Mouse (Mus musculus) hindbrain, embryonic 12.5 days (tissue): ENCODE measurements around the gene Tmtc1. TPM values are rescaled to one million over a fixed set of nuclear protein-coding genes. Genes with fewer than 3 reads are reported as not detected.

Experiments
- ATAC-seq: fragments of 200-750 bp; cut with Nextera tagmentation; 2 replicates; pipeline ENCODE4 v1.8.0; 2017; ENCODE audit warnings: moderate TSS enrichment; ENCODE audit not compliant: low FRiP score
- H3K27ac ChIP-seq: fragments of 300-500 bp; sonication (generic); 2 replicates; pipeline ENCODE4 v1.5.1; 2016; ENCODE audit warnings: mild to moderate bottlenecking
- H3K27me3 ChIP-seq: fragments of 300-500 bp; sonication (generic); 2 replicates; pipeline ENCODE4 v1.6.1; 2016; ENCODE audit warnings: mild to moderate bottlenecking
- H3K36me3 ChIP-seq: fragments of 300-500 bp; sonication (generic); 2 replicates; pipeline ENCODE4 v1.6.1; 2016; ENCODE audit warnings: mild to moderate bottlenecking
- H3K4me1 ChIP-seq: fragments of 300-500 bp; sonication (generic); 2 replicates; pipeline ENCODE4 v1.6.1; 2016
- H3K4me2 ChIP-seq: fragments of 300-500 bp; sonication (generic); replicated peaks from 2 replicates; pipeline ENCODE4 v1.6.1; 2016; ENCODE audit warnings: mild to moderate bottlenecking
- H3K4me3 ChIP-seq: fragments of 300-500 bp; sonication (generic); 2 replicates; pipeline ENCODE4 v1.5.1; 2016; ENCODE audit warnings: mild to moderate bottlenecking
- H3K9ac ChIP-seq: fragments of 300-500 bp; sonication (generic); 2 replicates; pipeline ENCODE4 v1.6.1; 2016; ENCODE audit warnings: mild to moderate bottlenecking, moderate library complexity
- H3K9me3 ChIP-seq: fragments of 300-500 bp; sonication (generic); replicated peaks from 2 replicates; pipeline ENCODE4 v1.6.1; 2016; ENCODE audit warnings: mild to moderate bottlenecking
- whole genome bisulfite sequencing: fragments of 180-500 bp; shearing (Covaris S2); methylation state at CpG from one replicate; pipeline ENCODE4 v1.1.7; 2016; 5-methylcytosine and 5-hydroxymethylcytosine counted together
- polyA plus RNA-seq: library from polyadenylated mRNA; unstranded; fragments of >200 nt; fragmentation: Nextera tagmentation; extraction: Ambion mirVana; gene quantifications from 2 replicates; pipeline ENCODE4 v1.2.1, GENCODE M21; 2016

Gene Tmtc1
- polyA plus RNA-seq, 1 experiment from 2014 or later: 2.0 TPM

DNA sequence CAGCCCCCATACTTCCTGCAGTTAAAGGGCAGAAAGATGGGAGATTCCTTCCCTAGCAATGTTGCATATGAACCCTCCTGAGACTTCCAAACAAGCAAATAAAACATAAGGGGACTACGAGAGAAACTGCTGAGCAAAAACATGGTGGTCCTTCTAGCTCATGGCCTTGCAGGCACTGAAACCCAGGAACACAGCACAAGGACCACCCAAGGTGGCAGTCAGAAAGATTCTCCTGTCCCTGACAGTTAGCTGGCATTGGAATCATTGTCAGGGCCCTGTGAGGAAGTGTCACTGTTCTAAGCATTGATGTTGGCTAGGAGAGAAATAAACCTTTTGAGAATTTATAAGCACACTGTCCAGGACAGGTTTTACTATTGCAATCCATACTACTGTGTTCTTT lies 56.2 kb downstream of the Tmtc1 start:
- WGBS: 50% methylated on average over 1 of the region's 1 CpGs
- Histone ChIP-seq H3K4me2 (no peak overlapping the region), H3K27ac (no peak overlapping the region), H3K9me3 (no peaks in the 10 kb centered on the region), H3K27me3 (no peaks in the 10 kb centered on the region), H3K9ac (no peak overlapping the region), H3K4me3 (no peak overlapping the region), H3K36me3 (no peaks in the 10 kb centered on the region), H3K4me1 (peaks cover 21% of the 10 kb centered on the region)
- ATAC-seq: no peak

DNA sequence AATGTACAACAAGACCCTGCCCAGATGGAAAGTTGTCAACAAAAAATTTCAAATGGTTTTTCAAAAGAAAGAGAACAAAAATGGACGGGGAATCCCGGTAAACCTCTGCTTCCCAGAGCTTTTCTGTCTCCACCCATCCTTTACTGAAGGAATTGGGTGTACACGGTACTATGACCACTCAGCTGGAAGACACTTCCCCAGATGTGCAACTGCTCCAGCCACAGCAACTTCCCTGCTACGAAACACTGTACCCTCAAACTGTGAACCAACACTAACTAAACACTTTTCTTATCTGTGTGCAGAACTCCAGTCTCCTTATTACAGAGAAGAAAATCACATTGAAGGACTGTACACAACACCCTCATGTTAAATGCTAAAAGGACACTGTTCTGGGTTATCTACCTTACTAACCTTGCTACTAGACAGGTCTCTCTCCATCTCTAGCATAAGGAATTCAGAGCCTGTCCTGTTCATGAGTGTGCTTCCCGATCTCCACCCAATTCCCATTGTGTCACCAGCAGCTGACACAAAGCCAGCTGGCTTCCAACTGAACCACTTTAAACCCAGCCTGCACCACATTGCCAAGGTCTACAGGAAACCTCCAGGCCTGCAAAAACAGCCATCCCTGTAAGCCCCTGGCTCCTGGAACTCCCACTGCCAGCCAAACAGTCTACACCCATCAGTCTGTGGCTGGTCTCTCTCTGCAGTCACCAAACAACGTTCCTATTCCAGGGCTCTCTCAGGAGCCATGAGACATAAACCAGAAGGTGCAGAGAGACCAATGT lies 59.9 kb downstream of the Tmtc1 start:
- Histone ChIP-seq H3K27ac (no peak overlapping the region), H3K27me3 (no peaks in the 10 kb centered on the region), H3K4me3 (no peak overlapping the region), H3K9me3 (no peaks in the 10 kb centered on the region), H3K36me3 (no peaks in the 10 kb centered on the region), H3K4me1 (peaks cover 6% of the 10 kb centered on the region; the same call in 1 of the 2 replicates), H3K9ac (no peak overlapping the region), H3K4me2 (no peak overlapping the region)
- ATAC-seq: no peak
- 80% methylated on average over 6 of the region's 6 CpGs for WGBS

DNA sequence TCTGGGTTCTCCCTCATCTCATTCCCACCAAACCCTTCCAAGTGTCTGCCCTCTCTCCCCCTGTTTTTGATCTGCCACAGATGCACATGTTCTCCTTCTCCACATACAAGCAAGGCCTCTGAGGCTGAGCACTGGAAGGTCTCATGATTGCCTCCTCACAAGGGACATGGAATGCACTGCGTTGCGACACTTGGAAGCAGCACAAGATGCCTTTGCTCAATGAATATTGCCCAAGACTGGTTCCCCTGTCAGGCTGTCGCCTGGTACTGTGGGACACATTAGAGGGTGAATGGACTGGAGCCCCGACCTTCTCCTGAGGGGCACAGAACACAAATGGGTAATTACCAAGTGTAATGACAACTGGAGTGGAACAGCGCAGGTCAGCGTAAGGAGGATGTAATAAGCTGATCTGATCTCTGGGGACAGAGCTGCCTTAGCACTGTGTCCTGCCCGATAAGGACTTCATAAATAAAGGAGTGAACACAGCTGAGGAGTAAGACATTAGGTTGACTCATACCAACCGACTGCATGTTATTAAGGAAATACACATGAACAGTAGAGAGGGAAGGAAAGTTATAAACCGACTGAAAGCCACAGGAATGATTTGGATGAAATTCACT lies 62.9 kb downstream of the Tmtc1 start:
- ATAC-seq: no peak
- H3K27me3 ChIP-seq: no peaks in the 10 kb centered on the region
- no peak overlapping the region for H3K4me3 ChIP-seq
- 70% methylated on average over 9 of the region's 9 CpGs for WGBS
- no peak overlapping the region; the same call in 1 of the 2 replicates for H3K27ac ChIP-seq
- no peaks in the 10 kb centered on the region for H3K9me3 ChIP-seq
- H3K36me3 ChIP-seq: no peaks in the 10 kb centered on the region
- H3K9ac ChIP-seq: no peak overlapping the region
- H3K4me1 ChIP-seq: peaks cover 6% of the 10 kb centered on the region; the same call in 1 of the 2 replicates
- no peak overlapping the region for H3K4me2 ChIP-seq

DNA sequence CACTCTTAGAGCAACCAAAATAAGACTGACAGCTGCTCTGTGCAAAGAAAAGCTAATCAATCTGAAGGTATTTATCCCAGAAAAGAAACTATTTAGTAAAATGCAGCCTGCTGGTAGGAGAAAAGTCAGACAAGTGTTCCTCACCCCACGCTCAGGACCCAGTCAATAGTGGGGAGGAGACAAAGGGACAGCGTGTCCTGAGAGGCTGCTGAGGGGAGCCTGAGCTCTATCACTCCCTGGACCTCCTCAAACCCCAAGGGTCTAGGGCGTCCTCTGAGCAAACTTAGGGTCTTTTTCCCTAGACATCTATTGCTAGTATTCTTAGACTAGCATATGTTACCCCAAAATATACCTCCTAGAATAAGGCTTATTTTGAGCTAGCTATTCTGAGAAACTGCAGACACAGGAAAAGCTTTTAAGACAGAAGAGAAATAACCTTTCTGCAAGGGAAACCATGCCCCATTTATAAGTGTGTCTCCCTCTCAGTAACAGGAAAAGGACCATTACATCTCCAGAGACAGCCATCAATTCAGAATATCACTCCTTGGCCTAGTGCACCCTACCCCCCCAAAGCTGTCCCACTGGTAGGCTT lies 68.5 kb downstream of the Tmtc1 start:
- H3K27ac ChIP-seq: no peak overlapping the region
- no peak for ATAC-seq
- H3K9ac ChIP-seq: no peak overlapping the region
- no peaks in the 10 kb centered on the region for H3K36me3 ChIP-seq
- H3K4me3 ChIP-seq: no peak overlapping the region
- no peaks in the 10 kb centered on the region for H3K27me3 ChIP-seq
- WGBS: 53% methylated on average over 3 of the region's 3 CpGs
- H3K4me1 ChIP-seq: no peaks in the 10 kb centered on the region
- H3K4me2 ChIP-seq: no peak overlapping the region
- no peaks in the 10 kb centered on the region for H3K9me3 ChIP-seq

DNA sequence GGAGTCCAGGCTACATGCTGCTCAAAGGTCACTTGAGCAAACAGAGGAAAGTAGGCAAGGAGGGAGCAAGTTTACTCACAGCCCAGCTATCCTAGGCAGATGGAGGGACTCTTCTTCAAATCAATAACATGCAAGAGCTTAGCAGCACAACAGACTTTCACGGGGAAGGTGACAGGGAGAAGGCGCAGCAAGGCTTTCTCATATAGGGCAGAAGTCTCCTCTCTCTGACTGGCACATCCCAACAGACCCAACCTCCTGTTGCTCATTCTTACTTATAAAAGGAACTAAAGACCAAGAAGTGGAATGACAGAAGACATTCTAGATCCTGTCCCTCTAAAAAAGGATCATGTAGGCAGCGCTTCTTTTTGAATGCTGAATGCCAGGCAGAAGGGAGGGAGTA lies 69.2 kb downstream of the Tmtc1 start:
- Histone ChIP-seq H3K27me3 (no peaks in the 10 kb centered on the region), H3K36me3 (no peaks in the 10 kb centered on the region), H3K27ac (no peak overlapping the region), H3K9ac (no peak overlapping the region), H3K4me1 (no peaks in the 10 kb centered on the region), H3K4me3 (no peak overlapping the region), H3K4me2 (no peak overlapping the region), H3K9me3 (no peaks in the 10 kb centered on the region)
- 73% methylated on average over 3 of the region's 3 CpGs for WGBS
- no peak for ATAC-seq

DNA sequence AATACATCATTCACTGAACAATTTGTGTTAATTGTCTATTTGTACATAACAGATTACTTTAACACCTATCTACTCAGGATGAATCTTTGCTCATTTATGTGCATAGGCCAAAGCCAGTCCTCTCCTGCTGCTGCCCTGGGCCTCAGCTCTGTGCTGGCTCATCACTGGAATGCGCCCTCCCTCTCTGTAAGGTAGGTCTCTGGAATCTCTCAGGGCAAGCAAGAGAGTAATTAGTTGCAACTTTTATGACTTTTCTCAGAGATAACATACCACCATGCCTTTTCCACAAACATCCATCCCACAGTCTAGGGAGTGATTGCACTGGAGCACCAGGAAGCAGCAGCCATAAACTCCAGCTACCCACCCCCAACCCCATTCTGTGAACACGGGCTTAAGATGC lies 70.7 kb downstream of the Tmtc1 start:
- Histone ChIP-seq H3K27me3 (no peaks in the 10 kb centered on the region), H3K4me1 (no peaks in the 10 kb centered on the region), H3K9me3 (no peaks in the 10 kb centered on the region), H3K9ac (no peak overlapping the region), H3K4me2 (no peak overlapping the region), H3K36me3 (no peaks in the 10 kb centered on the region), H3K4me3 (no peak overlapping the region), H3K27ac (no peak overlapping the region)
- ATAC-seq: no peak
- 83% methylated on average over 2 of the region's 2 CpGs for WGBS

DNA sequence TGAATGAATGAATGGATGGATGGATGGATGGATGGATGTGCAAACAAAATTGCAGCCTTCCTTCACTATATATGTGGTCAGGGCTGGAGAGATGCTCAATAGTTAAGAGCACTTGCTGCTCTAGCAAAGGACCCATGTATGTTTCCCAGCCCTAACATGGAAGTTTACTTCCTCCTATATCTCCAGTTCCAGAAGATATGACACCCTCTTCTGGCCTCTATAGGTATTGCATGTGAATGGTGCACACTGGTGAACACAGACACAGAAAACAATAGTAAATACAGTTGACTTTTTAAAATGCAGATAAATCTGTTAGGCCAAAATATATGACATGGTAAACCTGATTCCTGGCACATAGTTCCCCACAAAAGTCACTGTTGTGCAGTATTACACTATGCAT lies 73.0 kb downstream of the Tmtc1 start:
- H3K9ac ChIP-seq: no peak overlapping the region
- no peaks in the 10 kb centered on the region for H3K27me3 ChIP-seq
- ATAC-seq: no peak
- no peak overlapping the region for H3K4me3 ChIP-seq
- no peak overlapping the region for H3K4me2 ChIP-seq
- no peak overlapping the region for H3K27ac ChIP-seq
- H3K4me1 ChIP-seq: peaks cover 5% of the 10 kb centered on the region; the same call in 1 of the 2 replicates
- H3K36me3 ChIP-seq: no peaks in the 10 kb centered on the region
- no peaks in the 10 kb centered on the region for H3K9me3 ChIP-seq

DNA sequence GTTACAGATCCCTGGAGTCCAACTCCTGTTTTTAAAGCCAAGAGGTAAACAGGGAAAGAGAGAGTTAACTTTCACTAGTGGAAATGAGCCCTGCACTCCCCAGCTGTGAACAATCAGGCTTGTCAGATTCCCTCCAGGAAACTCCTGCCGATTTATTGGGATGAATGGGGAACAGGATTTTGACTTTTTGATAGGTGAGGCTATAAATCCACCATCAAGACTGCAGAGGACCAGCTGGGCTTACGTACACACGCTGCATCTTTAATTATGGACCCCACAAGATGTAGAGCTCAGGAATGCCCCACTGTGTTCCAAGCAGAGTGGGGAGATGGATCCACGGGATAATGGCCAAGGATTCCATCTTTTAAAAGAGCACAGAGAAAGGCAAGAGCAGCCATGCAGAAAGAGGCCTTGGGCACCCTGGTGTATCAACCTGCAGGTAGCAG lies 77.1 kb downstream of the Tmtc1 start:
- no peak overlapping the region for H3K4me2 ChIP-seq
- ATAC-seq: no peak
- H3K4me3 ChIP-seq: no peak overlapping the region
- H3K4me1 ChIP-seq: peaks cover 5% of the 10 kb centered on the region; the same call in 1 of the 2 replicates
- no peaks in the 10 kb centered on the region for H3K9me3 ChIP-seq
- no peaks in the 10 kb centered on the region for H3K36me3 ChIP-seq
- H3K27me3 ChIP-seq: no peaks in the 10 kb centered on the region
- no peak overlapping the region for H3K9ac ChIP-seq
- WGBS: 37% methylated on average over 4 of the region's 4 CpGs
- H3K27ac ChIP-seq: no peak overlapping the region

DNA sequence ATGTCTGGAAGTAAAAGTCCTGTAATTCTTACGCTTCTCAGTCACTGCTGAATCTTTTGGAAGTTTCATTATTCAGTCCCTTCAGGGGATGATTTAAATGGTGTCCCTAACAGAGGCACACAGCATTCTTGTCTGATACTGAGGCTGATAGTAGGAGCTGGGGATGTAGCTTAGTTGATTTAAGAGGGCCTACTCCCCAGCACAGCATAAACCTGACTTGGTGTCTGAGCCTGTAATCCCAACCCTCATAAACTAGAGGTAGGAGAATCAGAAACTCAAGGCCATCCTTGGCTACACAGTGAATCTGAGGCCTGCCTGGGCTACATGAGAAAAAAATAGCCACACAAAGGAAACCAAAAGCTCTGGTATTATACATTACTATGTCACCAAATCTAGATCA lies 77.6 kb downstream of the Tmtc1 start:
- 91% methylated on average over 1 of the region's 1 CpGs for WGBS
- H3K27ac ChIP-seq: no peak overlapping the region
- no peak for ATAC-seq
- H3K36me3 ChIP-seq: no peaks in the 10 kb centered on the region
- no peaks in the 10 kb centered on the region for H3K27me3 ChIP-seq
- no peak overlapping the region for H3K4me2 ChIP-seq
- no peak overlapping the region for H3K4me3 ChIP-seq
- no peak overlapping the region for H3K9ac ChIP-seq
- H3K4me1 ChIP-seq: peaks cover 5% of the 10 kb centered on the region; the same call in 1 of the 2 replicates
- no peaks in the 10 kb centered on the region for H3K9me3 ChIP-seq

DNA sequence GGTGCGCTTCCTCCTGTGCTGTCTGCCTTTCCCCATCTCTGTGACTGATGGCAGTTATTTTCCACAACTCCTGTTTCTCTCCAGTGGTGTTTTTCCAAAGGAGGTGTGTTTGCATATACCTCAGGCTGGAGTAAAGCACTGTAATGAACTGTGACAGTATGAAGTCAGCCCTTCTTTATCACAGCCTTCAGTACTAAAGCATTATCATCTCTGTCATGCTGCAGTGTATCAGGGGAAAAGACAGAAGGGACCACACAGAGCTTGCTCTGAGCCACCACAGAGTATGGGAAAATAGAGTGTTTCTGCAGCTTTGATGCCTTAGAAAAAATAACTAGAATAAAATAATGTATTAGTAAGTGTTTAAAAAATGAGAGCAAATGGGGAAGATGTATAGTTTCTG lies 81.0 kb downstream of the Tmtc1 start:
- H3K4me3 ChIP-seq: no peak overlapping the region
- ATAC-seq: no peak
- no peak overlapping the region for H3K9ac ChIP-seq
- H3K27ac ChIP-seq: no peak overlapping the region
- H3K4me1 ChIP-seq: peaks cover 5% of the 10 kb centered on the region; the same call in 1 of the 2 replicates
- no peak overlapping the region for H3K4me2 ChIP-seq
- WGBS: 79% methylated on average over 1 of the region's 1 CpGs
- H3K36me3 ChIP-seq: no peaks in the 10 kb centered on the region
- H3K27me3 ChIP-seq: no peaks in the 10 kb centered on the region; the same call in 1 of the 2 replicates
- H3K9me3 ChIP-seq: no peaks in the 10 kb centered on the region

DNA sequence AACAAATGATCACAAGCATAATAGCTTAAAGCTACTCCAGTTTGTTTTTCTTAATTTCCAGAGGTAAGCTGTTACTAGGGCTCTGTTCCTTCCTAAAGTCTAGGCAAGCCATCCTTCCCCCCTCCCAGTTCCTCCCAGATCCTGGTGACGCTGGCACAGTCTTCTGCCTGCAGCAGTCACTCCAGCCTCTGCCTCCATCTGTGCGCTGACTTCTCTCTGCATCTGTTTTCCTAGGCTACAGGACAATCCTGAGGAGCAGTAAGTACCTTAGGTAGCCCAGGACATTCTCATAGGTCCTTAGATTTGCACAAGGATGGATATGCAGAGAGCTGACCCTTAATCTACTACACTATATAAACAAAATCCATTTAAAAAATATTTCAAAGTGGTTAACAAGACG lies 81.7 kb downstream of the Tmtc1 start:
- WGBS: 71% methylated on average over 3 of the region's 3 CpGs
- Histone ChIP-seq H3K27me3 (no peaks in the 10 kb centered on the region; the same call in 1 of the 2 replicates), H3K9ac (no peak overlapping the region), H3K9me3 (no peaks in the 10 kb centered on the region), H3K4me3 (no peak overlapping the region), H3K36me3 (no peaks in the 10 kb centered on the region), H3K4me2 (no peak overlapping the region), H3K4me1 (peaks cover 5% of the 10 kb centered on the region; the same call in 1 of the 2 replicates), H3K27ac (no peak overlapping the region)
- no peak for ATAC-seq

DNA sequence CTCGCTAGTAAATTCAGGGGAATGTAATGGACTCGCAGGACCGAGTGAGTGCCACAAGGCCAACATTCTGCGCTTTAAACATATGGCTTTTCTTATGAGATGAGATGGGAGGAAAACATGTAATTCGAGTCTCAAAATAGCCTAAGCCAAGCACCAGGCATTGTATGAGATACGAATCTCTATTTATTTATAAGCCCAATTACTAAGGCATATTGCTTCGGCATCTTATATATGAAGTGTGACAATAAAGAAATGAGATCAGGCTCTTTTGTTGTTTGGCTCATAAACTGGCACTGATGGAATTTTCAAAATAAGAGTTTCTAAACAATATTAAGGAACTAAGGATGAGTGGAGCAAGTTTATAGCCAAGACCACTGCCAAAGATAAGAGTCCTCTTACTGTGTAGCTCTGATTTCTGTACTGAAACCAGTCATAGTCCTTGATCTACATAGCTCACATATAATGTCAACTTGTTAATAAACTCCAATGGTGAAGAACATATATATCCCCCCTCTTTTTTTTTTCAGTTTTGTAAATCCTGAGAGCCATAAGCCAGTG lies 84.8 kb downstream of the Tmtc1 start:
- H3K4me2 ChIP-seq: no peak overlapping the region
- H3K36me3 ChIP-seq: peaks cover 11% of the 10 kb centered on the region
- no peak overlapping the region for H3K4me3 ChIP-seq
- 85% methylated on average over 7 of the region's 7 CpGs for WGBS
- H3K9me3 ChIP-seq: peaks cover 16% of the 10 kb centered on the region
- no peaks in the 10 kb centered on the region; the same call in 1 of the 2 replicates for H3K27me3 ChIP-seq
- H3K9ac ChIP-seq: no peak overlapping the region
- no peak for ATAC-seq
- H3K27ac ChIP-seq: no peak overlapping the region
- H3K4me1 ChIP-seq: no peaks in the 10 kb centered on the region; the same call in 1 of the 2 replicates
